Mouse (Mus musculus) lung, embryonic 15.5 days (tissue): Measurements from ENCODE around the gene Dcaf17. TPM values are rescaled to one million over a fixed set of nuclear protein-coding genes. Genes with fewer than 3 reads are reported as not detected.

Experiments used
- ATAC-seq: fragments of 200-750 bp; cut with Nextera tagmentation; 2 replicates; pipeline ENCODE4 v1.8.0; 2017; ENCODE audit warnings: moderate number of reproducible peaks, borderline replicate concordance; ENCODE audit not compliant: low FRiP score, low TSS enrichment; ENCODE audit errors: extremely low read depth
- H3K27ac ChIP-seq: fragments of 300-500 bp; sonication (generic); 2 replicates; pipeline ENCODE4 v1.5.1; 2015; ENCODE audit warnings: moderate library complexity, mild to moderate bottlenecking, inconsistent platforms
- H3K27me3 ChIP-seq: fragments of 300-500 bp; sonication (generic); 2 replicates; pipeline ENCODE4 v1.6.1; 2015; ENCODE audit warnings: inconsistent platforms
- H3K36me3 ChIP-seq: fragments of 300-500 bp; sonication (generic); 2 replicates; pipeline ENCODE4 v1.6.1; 2015; ENCODE audit warnings: inconsistent platforms
- H3K4me1 ChIP-seq: fragments of 300-500 bp; sonication (generic); 2 replicates; pipeline ENCODE4 v1.6.1; 2015; ENCODE audit warnings: inconsistent platforms
- H3K4me2 ChIP-seq: fragments of 300-500 bp; sonication (generic); 2 replicates; pipeline ENCODE4 v1.6.1; 2015; ENCODE audit warnings: inconsistent platforms, mild to moderate bottlenecking, moderate library complexity
- H3K4me3 ChIP-seq: fragments of 300-500 bp; sonication (generic); 2 replicates; pipeline ENCODE4 v1.5.1; 2015; ENCODE audit warnings: mild to moderate bottlenecking, inconsistent platforms
- H3K9ac ChIP-seq: fragments of 300-500 bp; sonication (generic); 2 replicates; pipeline ENCODE4 v1.6.1; 2015; ENCODE audit warnings: inconsistent platforms
- H3K9me3 ChIP-seq: fragments of 300-500 bp; sonication (generic); 2 replicates; pipeline ENCODE4 v1.6.1; 2016; ENCODE audit warnings: inconsistent platforms
- WGBS: fragments of 180-500 bp; shearing (Covaris S2); methylation state at CpG from one replicate; pipeline ENCODE4 v1.1.7; 2015; 5-methylcytosine and 5-hydroxymethylcytosine counted together
- polyA plus RNA-seq: library from polyadenylated mRNA; unstranded; fragments of >200 nt; fragmentation: Nextera tagmentation; extraction: Ambion mirVana; gene quantifications from 2 replicates; pipeline ENCODE4 v1.2.1, GENCODE M21; 2015

Dcaf17 gene
- polyA plus RNA-seq, 1 experiment from 2014 or later, result 38.2 TPM

DNA sequence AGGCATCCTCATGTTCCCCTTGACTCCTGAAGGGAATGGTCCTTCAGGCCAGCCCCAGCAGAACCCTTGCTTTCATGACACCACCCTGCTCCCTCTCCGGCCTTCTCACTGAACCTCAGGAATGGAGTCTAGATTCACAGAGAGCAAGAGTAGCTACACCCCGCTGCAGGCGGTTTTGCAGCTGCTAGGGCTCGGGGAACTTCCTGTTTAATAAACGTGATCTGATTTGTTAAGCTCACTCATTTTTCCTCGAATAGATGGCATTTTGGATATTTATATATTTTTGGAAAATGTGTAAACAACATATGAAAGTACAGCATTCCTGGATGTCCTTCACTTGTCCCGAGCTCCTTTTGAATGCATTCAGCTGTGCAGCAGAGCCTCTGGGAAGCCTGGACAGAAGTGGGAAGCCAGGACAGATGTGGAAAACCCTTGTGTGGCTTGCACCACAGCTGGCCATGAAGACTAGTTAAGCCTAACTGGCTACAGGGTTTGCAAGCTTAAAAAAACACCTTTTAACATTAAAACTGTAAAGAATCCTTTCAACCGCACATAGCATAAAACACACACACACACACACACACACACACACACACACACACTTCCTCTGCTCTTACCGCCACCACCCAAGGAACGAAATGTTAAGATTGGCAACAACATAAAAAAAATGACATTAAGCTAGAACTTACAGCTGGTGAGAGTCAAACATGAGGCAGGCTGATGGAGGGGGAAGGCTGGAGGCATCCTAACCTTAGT, 72.8 kb downstream of the Dcaf17 start:
- peak; percentile 49; the same call in 1 of the 2 replicates for ATAC-seq
- Histone ChIP-seq H3K9me3 (no peaks in the 10 kb centered on the region), H3K4me2 (no peak overlapping the region), H3K27me3 (no peaks in the 10 kb centered on the region), H3K4me3 (no peak overlapping the region), H3K4me1 (peaks cover 26% of the 10 kb centered on the region), H3K9ac (no peak overlapping the region), H3K27ac (0 out of 2 replicates have a peak overlapping the region, but pooled peaks have one; percentile 14), H3K36me3 (no peaks in the 10 kb centered on the region)
- WGBS, result 32% methylated on average over 10 of the region's 10 CpGs

DNA sequence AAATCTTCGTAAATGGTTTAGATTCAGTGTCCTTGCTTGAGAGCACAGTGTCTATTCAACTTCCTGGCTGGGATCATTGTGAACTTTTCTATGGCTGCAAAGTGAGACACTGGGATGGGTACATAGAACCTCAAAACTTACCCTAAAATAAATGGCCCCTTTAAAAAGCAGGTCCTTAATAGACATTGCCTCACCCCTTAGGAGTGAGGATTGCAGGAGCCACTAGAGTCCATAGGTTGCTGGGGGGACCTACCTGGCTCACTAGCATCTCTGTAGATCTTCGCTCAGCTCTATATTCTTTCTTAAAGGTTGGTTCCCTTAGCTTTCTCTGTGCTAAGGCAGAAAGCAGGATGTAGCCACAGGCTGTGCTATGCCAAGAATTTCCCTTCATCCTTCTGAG, 75.2 kb downstream of the Dcaf17 start:
- Histone ChIP-seq H3K27ac (no peak overlapping the region), H3K4me1 (peaks cover 12% of the 10 kb centered on the region), H3K4me2 (no peak overlapping the region), H3K4me3 (no peak overlapping the region), H3K27me3 (no peaks in the 10 kb centered on the region), H3K9me3 (no peaks in the 10 kb centered on the region), H3K36me3 (no peaks in the 10 kb centered on the region), H3K9ac (no peak overlapping the region)
- ATAC-seq, result no peak
- WGBS, result 86% methylated on average over 2 of the region's 2 CpGs

DNA sequence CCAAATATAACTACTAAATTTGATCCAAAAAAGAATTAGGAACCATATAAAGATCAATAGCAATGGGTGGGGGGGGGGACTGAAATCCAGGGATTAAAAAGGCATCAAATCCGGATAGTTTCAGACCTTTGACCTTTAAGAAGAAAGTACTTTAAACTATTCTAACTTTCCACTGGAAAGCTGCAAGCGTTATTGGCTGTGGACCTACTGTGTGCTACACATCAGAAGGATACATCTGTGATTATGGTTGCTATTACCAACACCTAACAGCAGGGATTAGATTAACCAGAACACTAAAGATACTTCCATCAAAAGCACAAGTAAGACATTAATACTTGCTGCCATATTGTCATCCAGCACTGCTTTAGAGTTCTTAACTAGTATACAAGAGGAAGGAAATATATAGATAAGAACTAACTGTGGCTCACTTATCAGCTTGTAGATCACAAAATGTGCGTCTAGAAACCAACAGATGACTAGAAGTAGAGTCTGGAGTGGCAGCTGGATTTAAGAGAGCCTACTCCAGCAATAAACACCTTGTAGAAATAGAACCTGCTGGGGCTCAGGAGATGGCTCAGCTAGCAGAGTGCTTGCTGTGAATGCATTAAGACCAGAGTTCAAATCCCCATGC, 76.9 kb downstream of the Dcaf17 start:
- Histone ChIP-seq H3K27ac (no peak overlapping the region), H3K36me3 (no peaks in the 10 kb centered on the region), H3K9ac (no peak overlapping the region), H3K9me3 (no peaks in the 10 kb centered on the region), H3K27me3 (no peaks in the 10 kb centered on the region), H3K4me3 (no peak overlapping the region), H3K4me1 (peaks cover 12% of the 10 kb centered on the region), H3K4me2 (no peak overlapping the region)
- 63% methylated on average over 3 of the region's 3 CpGs for WGBS
- ATAC-seq, result no peak

DNA sequence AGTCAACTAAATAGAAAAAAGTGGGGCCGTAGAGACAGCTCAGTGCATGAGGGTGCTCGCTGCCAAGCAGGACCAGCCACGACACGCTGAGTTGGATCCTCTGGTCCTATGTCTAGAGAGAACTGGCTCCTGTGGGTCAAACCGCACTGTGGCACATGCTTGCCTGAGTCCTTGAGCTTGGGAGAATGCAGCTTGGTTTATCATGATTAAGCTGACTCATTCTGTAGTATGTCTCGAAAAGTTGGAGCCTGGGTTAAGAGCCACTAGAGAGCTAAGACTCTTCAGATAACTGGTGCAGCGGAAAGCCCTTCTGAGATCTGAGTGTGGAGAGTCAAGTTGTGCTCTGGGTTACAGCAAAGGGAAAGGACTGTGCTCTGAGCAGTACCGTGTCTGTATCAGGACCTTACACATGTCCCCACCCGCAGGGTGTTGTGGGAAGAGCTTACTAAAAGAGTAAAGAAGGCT, 78.9 kb downstream of the Dcaf17 start:
- peak; percentile 86 for ATAC-seq
- peak overlapping the region; percentile 53 for H3K27ac ChIP-seq
- H3K4me1 ChIP-seq, result no peaks in the 10 kb centered on the region; the same call in 1 of the 2 replicates
- H3K4me3 ChIP-seq, result no peak overlapping the region
- no peaks in the 10 kb centered on the region for H3K9me3 ChIP-seq
- no peaks in the 10 kb centered on the region for H3K27me3 ChIP-seq
- no peak overlapping the region for H3K4me2 ChIP-seq
- WGBS, result 64% methylated on average over 9 of the region's 9 CpGs
- H3K36me3 ChIP-seq, result no peaks in the 10 kb centered on the region
- H3K9ac ChIP-seq, result no peak overlapping the region

DNA sequence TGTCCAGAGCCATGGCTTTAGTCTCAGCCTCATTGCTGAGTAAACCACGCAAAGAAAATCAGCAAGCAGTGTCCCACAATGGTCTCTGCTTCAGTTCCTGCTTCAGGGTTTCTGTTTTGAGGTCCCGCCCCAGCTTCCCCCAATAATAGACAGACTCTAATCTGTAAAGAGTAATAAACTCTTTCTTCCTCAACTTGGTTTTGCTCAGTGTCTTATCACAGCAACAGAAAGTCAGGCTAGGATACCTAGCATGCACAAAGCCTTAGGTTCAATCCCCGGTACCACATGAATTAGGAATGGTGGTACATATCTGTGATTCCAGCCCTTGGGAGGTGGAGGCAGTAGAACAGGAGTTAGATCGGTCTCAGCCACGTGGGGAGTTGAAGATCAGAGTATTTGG, 79.7 kb downstream of the Dcaf17 start:
- no peak for ATAC-seq
- 66% methylated on average over 5 of the region's 5 CpGs for WGBS
- Histone ChIP-seq H3K9ac (no peak overlapping the region), H3K4me1 (no peaks in the 10 kb centered on the region; the same call in 1 of the 2 replicates), H3K4me2 (no peak overlapping the region), H3K27ac (peak overlapping the region; percentile 53; the same call in 1 of the 2 replicates), H3K9me3 (no peaks in the 10 kb centered on the region), H3K27me3 (no peaks in the 10 kb centered on the region), H3K36me3 (no peaks in the 10 kb centered on the region), H3K4me3 (no peak overlapping the region)

DNA sequence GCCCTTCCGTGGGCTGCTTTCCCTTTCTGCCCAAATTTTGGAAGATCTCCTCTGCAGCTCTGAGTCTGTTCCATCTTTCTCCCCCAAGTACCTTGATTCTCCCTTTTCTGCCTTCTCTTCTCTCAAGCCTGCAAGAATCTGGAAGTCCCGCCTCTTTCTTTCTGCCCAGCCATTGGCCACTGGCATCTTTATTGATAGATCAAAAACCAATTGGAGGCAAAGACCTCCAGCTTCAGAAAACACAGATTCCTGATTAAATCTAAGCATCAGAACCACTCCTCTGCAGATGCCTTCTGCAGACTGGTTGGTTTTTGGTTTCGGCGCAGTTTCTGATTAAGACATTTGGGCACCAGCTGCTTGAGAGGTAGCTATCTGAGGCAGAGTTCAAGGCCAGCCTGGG, 85.5 kb downstream of the Dcaf17 start:
- Histone ChIP-seq H3K36me3 (no peaks in the 10 kb centered on the region), H3K4me1 (peaks cover 4% of the 10 kb centered on the region), H3K4me3 (no peak overlapping the region), H3K9ac (no peak overlapping the region), H3K9me3 (no peaks in the 10 kb centered on the region), H3K27me3 (no peaks in the 10 kb centered on the region), H3K27ac (no peak overlapping the region), H3K4me2 (no peak overlapping the region)
- 73% methylated on average over 4 of the region's 4 CpGs for WGBS
- no peak for ATAC-seq

DNA sequence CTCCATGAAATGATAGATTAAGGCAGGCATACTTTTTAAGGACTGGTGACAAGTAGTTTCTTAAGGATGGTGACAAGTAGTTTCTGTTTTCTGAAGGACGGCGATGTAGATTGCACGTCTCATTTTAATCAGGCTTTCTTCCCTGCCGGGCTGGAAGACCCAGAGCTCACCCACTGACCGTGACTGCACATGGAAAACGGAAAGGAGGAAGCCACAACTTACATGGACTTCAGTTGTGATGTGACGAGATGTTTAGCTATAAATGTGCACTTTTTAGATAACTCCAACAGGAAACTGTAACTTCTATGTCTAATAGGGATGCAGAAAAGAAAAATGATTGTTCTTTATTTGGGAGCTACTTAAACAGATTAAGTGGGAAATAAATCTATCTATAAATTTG, 87.3 kb downstream of the Dcaf17 start:
- Histone ChIP-seq H3K4me3 (no peak overlapping the region), H3K4me2 (no peak overlapping the region), H3K27ac (peak overlapping the region; percentile 3; the same call in 1 of the 2 replicates), H3K9me3 (no peaks in the 10 kb centered on the region), H3K27me3 (no peaks in the 10 kb centered on the region), H3K36me3 (no peaks in the 10 kb centered on the region), H3K4me1 (peaks cover 14% of the 10 kb centered on the region), H3K9ac (no peak overlapping the region)
- ATAC-seq, result no peak
- WGBS, result 15% methylated on average over 7 of the region's 7 CpGs

DNA sequence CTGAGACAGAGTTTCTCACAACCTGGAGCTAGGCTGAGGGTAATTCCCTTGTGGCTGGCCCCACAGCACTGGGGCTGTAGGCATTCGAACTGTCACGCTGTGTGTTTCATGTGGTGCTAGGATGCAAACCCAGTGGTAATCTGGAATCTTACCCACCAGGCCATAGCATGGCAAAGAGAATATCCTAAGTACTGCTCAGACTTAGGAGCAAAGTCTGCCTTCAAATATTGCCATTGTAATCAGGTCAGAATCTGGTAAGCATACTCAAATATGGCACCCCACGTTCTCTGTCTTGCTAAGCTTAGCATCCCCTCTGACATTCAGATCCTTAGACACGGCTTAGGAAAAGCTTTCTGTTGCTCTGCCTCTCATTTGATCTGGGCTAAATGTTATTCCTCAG, 90.7 kb downstream of the Dcaf17 start:
- ATAC-seq, result no peak
- H3K4me1 ChIP-seq, result peaks cover 17% of the 10 kb centered on the region
- H3K27me3 ChIP-seq, result no peaks in the 10 kb centered on the region
- H3K9me3 ChIP-seq, result no peaks in the 10 kb centered on the region
- peak overlapping the region; percentile 73 for H3K27ac ChIP-seq
- no peaks in the 10 kb centered on the region for H3K36me3 ChIP-seq
- H3K4me3 ChIP-seq, result no peak overlapping the region
- WGBS, result 58% methylated on average over 4 of the region's 4 CpGs
- no peak overlapping the region for H3K9ac ChIP-seq
- no peak overlapping the region for H3K4me2 ChIP-seq

DNA sequence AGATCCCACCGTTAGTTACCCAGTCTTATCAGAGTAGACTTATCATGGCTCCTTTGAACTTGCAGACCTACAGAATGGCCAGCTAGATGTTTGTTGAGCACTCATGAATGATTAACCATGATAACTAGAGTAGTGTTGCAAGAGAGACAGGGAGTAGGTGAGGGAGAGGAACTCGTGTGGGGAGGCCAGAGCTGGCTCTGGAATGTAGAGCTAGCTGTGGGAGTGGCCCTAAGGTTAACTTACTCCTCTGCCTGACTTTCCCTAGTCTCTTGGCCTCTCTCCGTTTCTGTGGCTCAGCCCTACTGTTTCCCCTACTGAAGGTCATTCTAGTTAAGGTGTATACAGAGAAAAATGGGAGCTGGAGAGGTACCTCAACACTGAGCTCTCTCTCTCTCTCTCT, 91.1 kb downstream of the Dcaf17 start:
- peak; percentile 74 for ATAC-seq
- Histone ChIP-seq H3K9me3 (no peaks in the 10 kb centered on the region), H3K4me3 (no peak overlapping the region), H3K4me1 (peaks cover 17% of the 10 kb centered on the region), H3K4me2 (no peak overlapping the region), H3K9ac (no peak overlapping the region), H3K27me3 (no peaks in the 10 kb centered on the region), H3K36me3 (no peaks in the 10 kb centered on the region), H3K27ac (peak overlapping the region; percentile 73)
- 17% methylated on average over 3 of the region's 3 CpGs for WGBS

DNA sequence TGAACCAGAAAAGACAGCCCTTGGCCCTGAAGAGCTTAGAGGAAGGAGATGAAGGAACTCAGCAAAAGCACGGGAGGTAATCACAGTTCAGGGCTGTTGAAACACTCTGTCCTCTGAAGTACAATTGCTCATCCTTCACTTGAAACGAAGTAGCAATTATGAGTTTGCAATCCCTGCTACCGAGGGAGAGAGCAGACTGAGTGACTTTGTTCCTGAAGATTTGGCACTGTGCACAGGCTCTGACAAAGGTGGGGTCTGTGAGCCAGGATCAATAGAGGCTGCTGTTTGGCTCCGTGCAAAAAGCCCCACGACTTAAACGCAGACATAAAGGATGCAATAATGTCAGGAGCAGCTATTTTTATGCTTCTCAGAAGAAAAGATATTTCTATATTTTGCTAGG, 92.7 kb downstream of the Dcaf17 start:
- no peaks in the 10 kb centered on the region for H3K36me3 ChIP-seq
- no peak overlapping the region for H3K4me3 ChIP-seq
- H3K4me1 ChIP-seq, result peaks cover 14% of the 10 kb centered on the region
- H3K9me3 ChIP-seq, result no peaks in the 10 kb centered on the region
- no peak overlapping the region for H3K27ac ChIP-seq
- no peaks in the 10 kb centered on the region for H3K27me3 ChIP-seq
- H3K9ac ChIP-seq, result no peak overlapping the region
- ATAC-seq, result no peak
- H3K4me2 ChIP-seq, result no peak overlapping the region
- WGBS, result 33% methylated on average over 6 of the region's 6 CpGs
